Mouse (Mus musculus): ENCODE data around the gene Gps2. TPM values are rescaled to one million over a fixed set of nuclear protein-coding genes. Genes with fewer than 3 reads are reported as not detected.
A peak's percentile ranks its signal among the peaks of the same experiment; 100 is the strongest.

Gene Gps2
- total RNA-seq, 1 experiment from 2014 or later, result 52.3 TPM

GRCm38 (mm10) chr11:69884663-69885062 lies 29.0 kb upstream of the Gps2 start:
- DNase-seq, result no peak

- no peak for DNase-seq
Observed at GRCm38 (mm10) chr11:69886907-69887635, 26.6 kb upstream of the Gps2 start.

DNA sequence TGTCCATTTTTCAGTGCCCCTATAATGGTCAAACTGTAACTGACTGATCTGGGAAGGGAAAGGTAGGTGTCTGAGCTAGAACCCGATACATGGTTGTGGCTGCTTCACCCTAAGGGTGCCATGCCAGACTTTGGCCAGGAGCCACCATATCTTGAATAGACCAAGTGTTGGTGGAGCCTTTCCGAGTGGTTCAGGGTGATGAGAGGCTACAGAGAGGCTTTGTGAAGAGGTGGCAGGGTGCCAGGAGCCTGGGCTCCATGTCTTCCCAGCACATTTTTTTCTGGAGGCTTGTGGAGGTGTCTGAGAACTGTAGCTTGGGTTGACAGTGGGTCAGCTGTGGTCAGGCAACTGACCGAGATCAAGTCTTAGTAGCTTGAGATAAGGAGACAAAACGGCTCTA lies 22.2 kb upstream of the Gps2 start:
- no peak for DNase-seq

- peak; percentile 45 for DNase-seq
Observed at GRCm38 (mm10) chr11:69894671-69895070, 19.0 kb upstream of the Gps2 start.

- DNase-seq, result no peak
Observed at GRCm38 (mm10) chr11:69895291-69895690, 18.4 kb upstream of the Gps2 start, which contains the start of gene Acap1. TSS of gene Acap1 (minus strand) at chr11:69895539.

- no peak for DNase-seq
Observed at GRCm38 (mm10) chr11:69899870-69900269, 13.8 kb upstream of the Gps2 start.

DNA sequence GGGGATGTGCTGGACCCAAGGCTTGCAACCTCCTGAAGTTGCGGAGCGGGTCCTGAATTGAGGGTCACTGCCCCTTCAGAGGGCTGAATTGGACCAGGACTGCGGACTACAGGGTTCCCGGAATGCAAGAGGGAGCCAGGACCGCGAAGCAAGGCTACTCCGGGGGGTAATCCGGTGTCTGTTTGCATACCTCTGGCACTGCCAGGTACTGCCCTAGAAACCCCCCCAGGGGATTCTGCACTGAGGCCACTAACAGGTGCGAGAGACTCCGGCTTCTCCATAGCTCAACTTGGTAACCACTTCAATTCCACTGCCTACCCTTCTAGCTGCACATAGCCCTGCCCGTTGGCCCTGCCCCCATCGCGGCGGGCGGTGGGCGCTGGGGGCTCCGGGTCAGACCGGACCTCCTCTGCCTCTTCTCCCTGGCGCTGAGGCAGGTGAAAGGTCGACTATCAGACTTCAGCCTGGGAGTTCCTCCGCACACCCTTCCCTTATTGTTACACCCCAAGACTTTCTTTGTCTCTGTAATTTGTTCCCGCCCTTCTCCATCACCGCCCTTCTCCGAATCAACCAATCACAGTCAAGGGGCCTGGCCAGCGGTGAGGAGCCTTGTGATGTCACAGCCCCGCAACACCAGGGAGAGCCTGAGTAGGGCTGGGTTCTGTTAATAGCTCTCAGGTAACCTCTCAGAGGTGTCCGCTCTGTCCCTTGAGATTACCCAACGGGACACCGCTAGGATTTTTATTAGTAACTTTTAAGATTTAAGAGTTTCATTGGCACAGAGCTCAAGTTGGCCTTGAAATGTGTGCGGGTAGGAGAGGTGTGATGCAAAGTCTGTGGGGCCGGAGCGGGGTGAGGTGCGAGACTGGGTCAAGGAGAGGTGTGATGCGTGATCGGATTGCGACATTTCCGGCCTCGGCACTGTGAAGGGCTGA lies 12.9 kb upstream of the Gps2 start, which contains the start of the genes 2810408A11Rik and Neurl4:
TSS of gene 2810408A11Rik (minus strand) at position 517 of the 935 bp plus-strand sequence.
TSS of gene Neurl4 (plus strand) at position 602 of the 935 bp plus-strand sequence.
- peak; percentile 93 for DNase-seq

DNA sequence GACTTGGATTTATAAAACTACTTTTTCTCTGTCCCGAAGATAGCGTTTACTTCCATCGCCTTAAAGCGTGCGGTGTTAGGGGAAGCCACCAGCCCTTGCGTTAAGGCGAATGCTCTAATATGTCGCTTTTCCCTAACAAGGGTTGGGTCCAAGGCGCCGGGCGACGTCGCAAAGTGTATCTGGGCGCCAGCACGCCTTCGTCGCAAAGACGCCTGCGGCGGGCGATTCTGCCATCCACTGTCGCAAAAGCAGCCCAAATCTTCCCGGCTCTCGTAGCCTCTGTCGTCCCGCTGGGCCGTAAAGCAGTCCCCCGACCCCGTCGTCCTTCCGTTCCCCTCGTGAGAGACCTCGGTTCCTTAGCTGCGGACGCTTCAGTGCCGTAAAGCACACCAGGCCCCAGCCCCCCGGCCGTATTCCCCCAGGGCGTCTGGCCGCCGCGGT lies 12.3 kb upstream of the Gps2 start:
- DNase-seq, result peak; percentile 98

DNA sequence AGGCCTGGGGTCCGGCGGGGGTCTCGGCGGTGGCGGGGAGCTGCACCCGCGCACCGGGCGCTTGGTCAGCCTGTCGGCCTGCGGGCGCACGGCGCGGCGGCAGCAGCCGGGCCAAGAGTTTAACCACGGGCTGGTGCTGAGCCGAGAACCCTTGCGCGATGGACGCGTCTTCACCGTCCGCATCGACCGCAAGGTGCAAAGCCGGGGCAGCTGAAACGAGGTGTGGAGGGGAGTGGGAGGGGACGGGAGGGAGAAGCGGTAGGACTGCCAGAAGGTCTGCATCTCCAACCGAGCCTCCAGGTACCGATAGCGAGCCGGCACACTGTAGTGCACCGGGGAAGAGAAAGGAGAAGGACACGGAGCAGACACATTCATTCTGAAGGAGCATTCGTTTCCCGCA lies 11.7 kb upstream of the Gps2 start:
- DNase-seq, result no peak

- DNase-seq, result no peak
Observed at GRCm38 (mm10) chr11:69902972-69903371, 10.7 kb upstream of the Gps2 start.

GRCm38 (mm10) chr11:69904311-69904710 lies 9.4 kb upstream of the Gps2 start:
- DNase-seq, result no peak

GRCm38 (mm10) chr11:69908645-69909044 lies 5.0 kb upstream of the Gps2 start:
- DNase-seq, result no peak

DNA sequence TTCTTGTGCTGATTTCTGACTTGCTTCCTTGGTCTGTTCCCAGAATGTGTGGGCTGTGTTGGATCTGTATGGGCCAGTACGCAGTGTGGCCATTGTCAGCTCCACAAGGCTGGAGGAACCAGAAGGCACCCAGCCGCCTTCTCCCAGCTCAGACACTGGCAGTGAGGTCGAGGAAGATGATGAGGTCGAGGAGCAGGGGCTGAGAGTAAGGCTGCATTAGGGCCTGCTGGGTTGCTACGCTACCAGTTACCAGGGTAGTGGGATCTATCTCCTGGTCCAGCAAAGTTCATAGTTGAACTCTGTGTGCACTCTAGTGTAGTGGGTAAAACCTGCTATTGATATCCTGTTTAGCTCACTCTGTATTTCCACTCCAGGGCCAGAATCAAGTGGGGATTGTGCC lies 4.5 kb upstream of the Gps2 start:
- DNase-seq, result no peak

- no peak for DNase-seq
Observed at GRCm38 (mm10) chr11:69910177-69910576, 3.5 kb upstream of the Gps2 start.

DNA sequence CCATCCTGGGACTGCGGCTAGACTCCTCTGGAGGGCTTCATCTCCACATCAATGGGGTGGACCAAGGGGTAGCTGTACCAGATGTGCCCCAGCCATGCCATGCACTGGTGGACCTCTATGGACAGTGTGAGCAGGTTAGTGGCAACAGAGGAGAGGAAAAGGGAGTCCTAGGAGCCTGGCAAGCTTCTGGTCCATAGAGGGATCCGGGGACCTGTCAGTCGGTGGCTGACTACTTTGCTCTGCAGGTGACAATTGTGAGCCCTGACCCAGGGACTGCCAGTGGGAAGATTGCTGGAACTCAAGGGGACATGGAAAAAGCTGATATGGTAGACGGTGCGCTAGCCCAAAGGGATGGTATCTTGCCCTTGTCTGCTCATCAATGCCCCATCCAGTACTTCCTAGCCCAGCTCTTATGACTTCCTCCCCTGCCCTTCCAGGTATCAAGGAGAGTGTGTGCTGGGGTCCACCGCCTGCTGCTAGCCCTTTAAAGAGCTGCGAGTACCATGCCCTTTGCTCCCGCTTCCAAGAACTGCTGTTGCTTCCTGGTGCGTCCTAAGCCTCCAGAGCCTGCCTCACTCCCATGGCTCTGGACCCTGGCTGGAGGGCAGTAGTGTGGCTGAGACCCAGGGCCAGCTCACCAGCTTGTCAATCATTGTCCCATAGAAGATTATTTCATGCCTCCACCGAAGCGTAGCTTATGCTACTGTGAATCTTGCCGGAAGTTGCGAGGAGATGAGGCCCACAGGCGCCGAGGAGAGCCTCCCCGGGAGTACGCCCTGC lies 2.7 kb upstream of the Gps2 start:
- DNase-seq, result no peak

- DNase-seq, result no peak
Observed at GRCm38 (mm10) chr11:69911701-69912100, 2.0 kb upstream of the Gps2 start.

- DNase-seq, result no peak
Observed at GRCm38 (mm10) chr11:69912716-69913530, 765 bp upstream of the Gps2 start.

DNA sequence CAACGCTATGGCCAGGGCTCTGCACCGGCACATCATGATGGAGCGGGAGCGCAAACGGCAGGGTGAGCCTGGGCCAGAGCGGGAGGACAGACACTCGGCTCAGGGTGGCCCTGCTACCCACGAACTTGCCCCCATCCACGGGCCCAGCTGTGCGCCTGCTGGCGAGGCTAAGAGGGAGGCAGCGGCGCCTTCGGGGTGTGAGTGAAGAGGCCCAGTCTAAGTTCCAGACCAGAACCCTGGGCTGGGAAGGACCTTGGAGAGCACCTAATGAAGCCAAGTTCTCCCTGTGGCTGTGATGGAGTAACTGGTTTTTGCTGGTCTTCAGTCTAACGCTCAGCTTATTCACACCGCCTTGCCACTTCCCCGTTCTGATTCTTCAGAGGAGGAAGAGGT lies 680 bp downstream of the Gps2 start:
- DNase-seq, result peak; percentile 58

GRCm38 (mm10) chr11:69914917-69915430 lies 1.3 kb downstream of the Gps2 start:
- no peak for DNase-seq

DNA sequence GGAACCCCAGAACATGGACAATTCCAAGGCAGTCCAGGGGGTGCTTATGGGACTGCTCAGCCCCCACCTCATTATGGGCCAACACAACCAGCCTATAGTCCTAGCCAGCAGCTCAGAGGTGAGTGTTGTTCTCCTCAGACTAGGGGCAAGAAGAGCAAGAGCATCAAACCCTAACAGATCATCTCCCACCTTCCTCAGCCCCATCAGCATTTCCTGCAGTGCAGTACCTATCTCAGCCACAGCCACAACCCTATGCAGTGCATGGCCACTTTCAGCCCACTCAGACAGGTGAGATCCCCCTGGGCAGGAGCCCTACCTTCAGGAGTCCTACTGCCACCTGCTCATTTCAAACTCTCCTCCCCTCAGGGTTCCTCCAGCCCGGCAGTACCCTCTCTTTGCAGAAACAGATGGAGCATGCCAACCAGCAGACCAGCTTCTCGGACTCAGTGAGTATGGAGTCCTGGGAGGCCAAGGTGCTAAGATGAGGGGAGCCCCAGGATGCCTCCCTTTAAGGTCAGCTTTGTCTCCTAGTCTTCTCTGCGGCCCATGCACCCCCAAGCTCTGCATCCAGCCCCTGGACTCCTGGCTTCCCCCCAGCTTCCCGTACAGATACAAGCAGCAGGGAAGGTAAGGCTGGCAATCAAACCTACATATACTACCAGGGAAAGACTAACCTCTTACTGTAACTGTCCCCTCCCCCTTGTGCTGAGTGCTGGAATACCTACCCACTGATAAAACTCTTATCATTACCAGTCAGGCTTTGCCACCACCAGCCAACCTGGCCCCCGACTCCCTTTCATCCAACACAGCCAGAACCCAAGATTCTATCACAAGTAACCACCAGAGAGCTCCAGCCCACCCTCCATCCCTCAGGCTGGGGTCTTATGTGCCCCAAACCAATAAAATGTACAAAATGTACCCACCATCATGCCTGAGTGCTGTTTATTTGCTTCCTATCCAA lies 2.3 kb downstream of the Gps2 start:
- no peak for DNase-seq
